Mouse (Mus musculus): ENCODE measurements at regions not wholly inside any gene's neighbourhood (a gene's known extent, or its start where the extent isn't known, plus 50 kb on each side); places are given as distances from the start of the nearest gene placed in this dataset.

DNA sequence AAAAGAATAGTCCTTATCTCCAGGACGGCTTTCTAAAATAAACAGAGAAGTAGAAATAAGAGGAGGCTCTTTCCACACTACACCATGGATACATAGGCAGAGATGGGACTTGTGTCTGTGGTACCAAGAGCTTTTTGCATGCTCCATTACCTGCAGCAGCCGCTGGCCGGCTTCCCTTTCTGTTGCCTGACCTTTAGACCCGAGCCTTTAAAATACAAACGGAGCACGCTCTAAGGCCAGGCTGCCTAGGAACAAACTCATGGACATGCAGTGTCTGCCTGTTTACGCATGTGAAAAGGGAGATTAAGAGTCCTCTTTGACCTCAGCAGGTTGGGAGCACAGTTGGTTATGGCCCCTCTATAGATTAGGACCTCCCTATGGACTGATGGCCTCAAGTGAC is 81.1 kb upstream of the Egr2 start:
- Histone ChIP-seq H3K36me3 (ENCODE audit: control insufficient read depth in 1 of 2, insufficient read depth in 2 of 2, low read length in 2 of 2) (no peaks in the 10 kb centered on the region), H3K27me3 (ENCODE audit: control insufficient read depth in 1 of 2, insufficient read depth in 2 of 2, low read length in 2 of 2) (no peaks in the 10 kb centered on the region), H3K9me3 (replicated peaks; ENCODE audit: insufficient read depth, low read length) (no peaks in the 10 kb centered on the region), H3K4me3 (ENCODE audit: control insufficient read depth in 1 of 2, insufficient read depth in 1 of 2, low read depth in 2 of 2, low read length in 2 of 2) (no peak overlapping the region), H3K4me1 (ENCODE audit: control insufficient read depth in 1 of 2, insufficient read depth in 2 of 2, low read length in 2 of 2) (no peaks in the 10 kb centered on the region), H3K9ac (ENCODE audit: control insufficient read depth, low read depth, low read length, poor library complexity, severe bottlenecking) (no peak overlapping the region), H3K27ac (ENCODE audit: control insufficient read depth, low read depth, low read length) (no peak overlapping the region), H3K79me2 (ENCODE audit: control insufficient read depth, insufficient read depth, low read length, poor library complexity) (no peaks in the 10 kb centered on the region)
- TF ChIP-seq ZC3H11A (IDR thresholded peaks at IDR 0.05; ENCODE audit: low read depth, low read length) (no peak), RCOR1 (IDR thresholded peaks at IDR 0.05; ENCODE audit: low read depth, low read length) (no peak), TBP (IDR thresholded peaks at IDR 0.05; ENCODE audit: low read depth, low read length) (no peak), KAT2A (conservative IDR thresholded peaks at IDR 0.05; ENCODE audit: low read depth, low read length) (no peak), EP300 (IDR thresholded peaks at IDR 0.05; ENCODE audit: low read depth in 1 of 2, low read length in 2 of 2) (no peak)
- no peak for DNase-seq (ENCODE audit: low read depth, low spot score)

DNA sequence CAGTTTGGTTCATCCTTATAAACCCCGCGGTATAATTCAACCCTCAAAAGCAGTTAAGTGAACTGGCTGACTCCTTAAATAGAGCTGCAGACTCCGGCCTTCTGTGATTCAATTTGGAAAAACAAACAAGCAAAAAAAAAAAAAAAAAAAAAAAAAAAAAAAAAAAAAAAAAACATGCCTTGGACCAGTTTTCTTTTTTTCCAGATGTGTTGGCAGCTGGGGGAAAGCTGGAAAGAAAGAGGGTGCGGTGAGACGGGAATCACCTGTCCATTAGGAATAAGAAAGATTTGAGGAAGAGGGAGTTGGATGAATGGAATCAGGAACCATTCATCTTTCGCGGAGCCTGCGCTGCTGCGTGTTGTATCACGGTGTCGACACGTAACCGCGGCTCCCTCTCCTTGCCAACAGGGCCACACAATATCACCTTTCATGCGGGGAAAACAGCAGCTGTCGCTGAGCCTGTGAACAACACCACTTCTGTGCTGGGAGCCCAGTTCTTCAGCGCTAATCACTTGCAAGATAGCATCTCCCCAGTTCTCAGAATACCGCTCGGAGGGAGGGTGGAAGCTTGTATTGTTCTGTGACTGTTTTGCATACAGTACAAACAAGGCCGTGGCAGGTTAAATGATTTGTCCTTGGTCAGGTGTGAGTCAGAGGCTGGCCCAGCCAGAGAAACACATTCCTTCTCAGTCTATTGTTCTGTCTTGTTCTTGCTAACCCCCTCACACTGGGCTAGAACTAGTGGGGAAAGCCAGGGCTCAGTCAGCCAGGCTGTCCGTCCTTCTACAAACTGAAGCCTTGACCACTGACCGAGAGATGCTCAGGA is 76.6 kb upstream of the Egr2 start:
- H3K9me3 ChIP-seq (replicated peaks; ENCODE audit: insufficient read depth, low read length), result no peaks in the 10 kb centered on the region
- H3K4me3 ChIP-seq (ENCODE audit: control insufficient read depth in 1 of 2, insufficient read depth in 1 of 2, low read depth in 2 of 2, low read length in 2 of 2), result no peak overlapping the region
- no peak overlapping the region for H3K27ac ChIP-seq (ENCODE audit: control insufficient read depth, low read depth, low read length)
- H3K27me3 ChIP-seq (ENCODE audit: control insufficient read depth in 1 of 2, insufficient read depth in 2 of 2, low read length in 2 of 2), result no peaks in the 10 kb centered on the region
- H3K4me1 ChIP-seq (ENCODE audit: control insufficient read depth in 1 of 2, insufficient read depth in 2 of 2, low read length in 2 of 2), result no peaks in the 10 kb centered on the region
- no peaks in the 10 kb centered on the region for H3K36me3 ChIP-seq (ENCODE audit: control insufficient read depth in 1 of 2, insufficient read depth in 2 of 2, low read length in 2 of 2)
- no peaks in the 10 kb centered on the region for H3K79me2 ChIP-seq (ENCODE audit: control insufficient read depth, insufficient read depth, low read length, poor library complexity)
- DNase-seq (ENCODE audit: low read depth, low spot score), result no peak
- no peak for TF ChIP-seq POLR2A (IDR thresholded peaks at IDR 0.05; ENCODE audit: control insufficient read depth in 1 of 2, insufficient read depth in 1 of 2, low read depth in 1 of 2, low read length in 2 of 2, poor library complexity in 1 of 2)
- no peak for TF ChIP-seq MXI1 (IDR thresholded peaks at IDR 0.05; ENCODE audit: low read depth, low read length)
- no peak for TF ChIP-seq ELF1 (IDR thresholded peaks at IDR 0.05; ENCODE audit: low read depth, low read length)
- TF ChIP-seq KAT2A (conservative IDR thresholded peaks at IDR 0.05; ENCODE audit: low read depth, low read length), result no peak
- TF ChIP-seq USF1 (IDR thresholded peaks at IDR 0.05; ENCODE audit: low read depth, low read length), result no peak
- no peak for TF ChIP-seq TCF12 (IDR thresholded peaks at IDR 0.05; ENCODE audit: low read depth, low read length)
- no peak for TF ChIP-seq MEF2A (IDR thresholded peaks at IDR 0.05; ENCODE audit: extremely low read depth, insufficient replicate concordance, low read depth, low read length, poor library complexity, severe bottlenecking)
- no peak overlapping the region for H3K9ac ChIP-seq (ENCODE audit: control insufficient read depth, low read depth, low read length, poor library complexity, severe bottlenecking)

DNA sequence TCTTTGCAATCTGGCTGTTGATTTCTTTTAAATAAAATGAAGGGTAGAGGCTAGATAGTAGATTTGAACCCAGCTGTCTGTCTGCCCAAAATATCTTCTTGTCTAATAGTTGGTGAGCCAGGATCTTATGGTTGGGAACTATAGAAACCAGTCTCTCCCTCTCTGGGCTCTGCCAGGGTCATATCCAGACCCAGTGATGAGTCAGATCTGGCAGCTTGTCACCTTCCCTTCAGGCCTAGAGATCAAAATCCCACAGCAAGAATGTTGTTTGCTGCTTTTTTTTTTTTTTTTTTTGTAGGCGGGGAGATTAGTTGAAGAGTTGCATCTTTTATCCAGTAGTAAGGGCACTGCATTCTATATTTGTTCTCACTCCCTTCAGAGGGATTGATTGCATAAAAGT is 74.0 kb upstream of the Egr2 start:
- TF ChIP-seq MAFK (IDR thresholded peaks at IDR 0.05; ENCODE audit: borderline replicate concordance, low read depth, low read length), result no peak
- no peak for TF ChIP-seq ETS1 (IDR thresholded peaks at IDR 0.05; ENCODE audit: low read depth, low read length)
- no peak overlapping the region for H3K27ac ChIP-seq (ENCODE audit: control insufficient read depth, low read depth, low read length)
- DNase-seq (ENCODE audit: low read depth, low spot score), result no peak
- no peaks in the 10 kb centered on the region for H3K79me2 ChIP-seq (ENCODE audit: control insufficient read depth, insufficient read depth, low read length, poor library complexity)
- no peaks in the 10 kb centered on the region for H3K27me3 ChIP-seq (ENCODE audit: control insufficient read depth in 1 of 2, insufficient read depth in 2 of 2, low read length in 2 of 2)
- no peak overlapping the region for H3K4me3 ChIP-seq (ENCODE audit: control insufficient read depth in 1 of 2, insufficient read depth in 1 of 2, low read depth in 2 of 2, low read length in 2 of 2)
- no peaks in the 10 kb centered on the region for H3K4me1 ChIP-seq (ENCODE audit: control insufficient read depth in 1 of 2, insufficient read depth in 2 of 2, low read length in 2 of 2)
- no peaks in the 10 kb centered on the region for H3K36me3 ChIP-seq (ENCODE audit: control insufficient read depth in 1 of 2, insufficient read depth in 2 of 2, low read length in 2 of 2)
- no peak overlapping the region for H3K9ac ChIP-seq (ENCODE audit: control insufficient read depth, low read depth, low read length, poor library complexity, severe bottlenecking)
- no peaks in the 10 kb centered on the region for H3K9me3 ChIP-seq (replicated peaks; ENCODE audit: insufficient read depth, low read length)
